8 mouse cellular contexts compared by ENCODE assay signal in genomic region chr17:34118113-34118872, GRCm38 (mm10). TPM values are rescaled to one million over a fixed set of nuclear protein-coding genes. Genes with fewer than 3 reads are reported as not detected.
A peak's percentile ranks its signal among the peaks of the same experiment; 100 is the strongest.
DNase-seq lines count a peak whose midpoint lies in the region; ATAC-seq and TF ChIP-seq lines count a peak whose summit lies in the region.

No protein-coding gene starts in this region.

- H3K4me2 ChIP-seq in forebrain, postnatal 0 days (ENCODE audit: low read depth), result peak overlapping the region; percentile 85
- peak overlapping the region; percentile 97 for H3K4me2 ChIP-seq in intestine, embryonic 14.5 days (ENCODE audit: low read length)
- peak overlapping the region; percentile 98 for H3K4me2 ChIP-seq in liver, postnatal 0 days (ENCODE audit: low read depth, low read length)

- H3K27ac ChIP-seq in forebrain, postnatal 0 days (ENCODE audit: low read depth, low read length), result peak overlapping the region; percentile 85
- H3K27ac ChIP-seq in intestine, embryonic 14.5 days (ENCODE audit: low read depth), result peak overlapping the region; percentile 100
- peak overlapping the region; percentile 100 for H3K27ac ChIP-seq in liver, postnatal 0 days (ENCODE audit: low read depth)

- ATAC-seq in forebrain, postnatal 0 days, result no peak
- ATAC-seq in intestine, embryonic 14.5 days (replicated peaks; ENCODE audit: low FRiP score, low TSS enrichment, low read depth), result no peak
- ATAC-seq in liver, postnatal 0 days, result no peak

- under 1% methylated on average over 67 of the region's 67 CpGs for WGBS in forebrain, postnatal 0 days
- 2% methylated on average over 67 of the region's 67 CpGs for WGBS in intestine, embryonic 14.5 days
- under 1% methylated on average over 63 of the region's 67 CpGs for WGBS in liver, postnatal 0 days (ENCODE audit: insufficient replicate concordance)

- H3K4me1 ChIP-seq in forebrain, postnatal 0 days (ENCODE audit: insufficient read depth), result peaks cover 4% of the 10 kb centered on the region; the same call in 1 of the 2 replicates
- H3K4me1 ChIP-seq in intestine, embryonic 14.5 days (replicated peaks; ENCODE audit: control insufficient read depth, insufficient read depth, low read length), result peaks cover 9% of the 10 kb centered on the region
- H3K4me1 ChIP-seq in liver, postnatal 0 days (ENCODE audit: insufficient read depth), result peaks cover 16% of the 10 kb centered on the region

- H3K9me3 ChIP-seq in forebrain, postnatal 0 days (ENCODE audit: low read length), result no peaks in the 10 kb centered on the region
- no peaks in the 10 kb centered on the region for H3K9me3 ChIP-seq in intestine, embryonic 14.5 days (ENCODE audit: control insufficient read depth, low read length)
- H3K9me3 ChIP-seq in liver, postnatal 0 days (ENCODE audit: low read length), result no peaks in the 10 kb centered on the region

- peak; percentile 24 for DNase-seq in ovary, adult 18-20 months (ENCODE audit: low spot score)
- DNase-seq in ovary, postnatal 14 days (ENCODE audit: low spot score), result no peak
- DNase-seq in c-Kit-negative CD71-positive TER-119-positive erythroid progenitor cells, embryonic 14.5 days (ENCODE audit: low read depth, low spot score), result peak; percentile 29
- DNase-seq in forebrain, postnatal 0 days, result peak; percentile 65
- peak; percentile 74 for DNase-seq in intestine, embryonic 14.5 days (ENCODE audit: low spot score)
- peak; percentile 62 for DNase-seq in liver, postnatal 0 days
- peak; percentile 50 for DNase-seq in ovary, postnatal 36 days (ENCODE audit: low spot score)
- DNase-seq in c-Kit-positive CD71-positive TER-119-positive erythroid progenitor cells, embryonic 14.5 days (ENCODE audit: low spot score), result no peak

- peak overlapping the region; percentile 76 for H3K9ac ChIP-seq in forebrain, postnatal 0 days
- H3K9ac ChIP-seq in intestine, embryonic 14.5 days (ENCODE audit: low read length), result peak overlapping the region; percentile 89
- peak overlapping the region; percentile 92 for H3K9ac ChIP-seq in liver, postnatal 0 days (replicated peaks)

- peaks cover 44% of the 10 kb centered on the region for H3K36me3 ChIP-seq in forebrain, postnatal 0 days (ENCODE audit: insufficient read depth)
- peaks cover 56% of the 10 kb centered on the region for H3K36me3 ChIP-seq in intestine, embryonic 14.5 days (ENCODE audit: control insufficient read depth, insufficient read depth, low read length)
- peaks cover 41% of the 10 kb centered on the region for H3K36me3 ChIP-seq in liver, postnatal 0 days (replicated peaks; ENCODE audit: insufficient read depth, low read length)

- TF ChIP-seq EP300 in liver, postnatal 0 days (IDR thresholded peaks at IDR 0.05; ENCODE audit: low read depth), result no peak

- peak overlapping the region; percentile 72 for H3K4me3 ChIP-seq in forebrain, postnatal 0 days (ENCODE audit: low read depth, low read length)
- H3K4me3 ChIP-seq in intestine, embryonic 14.5 days (ENCODE audit: low read depth, low read length), result peak overlapping the region; percentile 95
- H3K4me3 ChIP-seq in liver, postnatal 0 days (ENCODE audit: low read depth, low read length), result peak overlapping the region; percentile 97

- H3K27me3 ChIP-seq in forebrain, postnatal 0 days (ENCODE audit: insufficient read depth, low read length), result no peaks in the 10 kb centered on the region
- H3K27me3 ChIP-seq in intestine, embryonic 14.5 days (replicated peaks; ENCODE audit: control insufficient read depth, insufficient read depth, low read length), result no peaks in the 10 kb centered on the region
- no peaks in the 10 kb centered on the region for H3K27me3 ChIP-seq in liver, postnatal 0 days (ENCODE audit: insufficient read depth, low read length)

- no peak for TF ChIP-seq CTCF in forebrain, postnatal 0 days (IDR thresholded peaks at IDR 0.05; ENCODE audit: low read depth)
- TF ChIP-seq CTCF in liver, postnatal 0 days (IDR thresholded peaks at IDR 0.05; ENCODE audit: low read depth), result no peak

RNA-seq across cellular contexts. Expression of gene H2-DMa, which starts 1.0 kb away (rescaled TPM):
- 21.5 and 25.7 TPM in 2 replicates for total RNA-seq in forebrain, postnatal 0 days (2014; rRNA removed)
- polyA plus RNA-seq in forebrain, postnatal 0 days (2015; fragmentation: Nextera tagmentation; extraction: Ambion mirVana), result 19.2 and 23.5 TPM in 2 replicates
- 11.0 and 13.5 TPM in 2 replicates for polyA plus RNA-seq in intestine, embryonic 14.5 days (2014; fragmentation: Nextera tagmentation; extraction: Ambion mirVana)
- polyA plus RNA-seq in liver, postnatal 0 days (2015; fragmentation: Nextera tagmentation; extraction: Ambion mirVana), result 9.7 and 11.9 TPM in 2 replicates

RNA-seq across cellular contexts. Expression of gene Brd2, which starts 4.1 kb away (rescaled TPM):
- total RNA-seq in forebrain, postnatal 0 days (2014; rRNA removed), result 191 and 219 TPM in 2 replicates
- 122 and 129 TPM in 2 replicates for polyA plus RNA-seq in forebrain, postnatal 0 days (2015; fragmentation: Nextera tagmentation; extraction: Ambion mirVana)
- 124 and 144 TPM in 2 replicates for polyA plus RNA-seq in intestine, embryonic 14.5 days (2014; fragmentation: Nextera tagmentation; extraction: Ambion mirVana)
- 29.2 and 32.5 TPM in 2 replicates for polyA plus RNA-seq in liver, postnatal 0 days (2015; fragmentation: Nextera tagmentation; extraction: Ambion mirVana)

RNA-seq across cellular contexts. Expression of gene H2-DMb2, which starts 24.8 kb away (rescaled TPM):
- 2.2 and 2.4 TPM in 2 replicates for total RNA-seq in forebrain, postnatal 0 days (2014; rRNA removed)
- 0.72 and 1.0 TPM in 2 replicates for polyA plus RNA-seq in forebrain, postnatal 0 days (2015; fragmentation: Nextera tagmentation; extraction: Ambion mirVana)
- polyA plus RNA-seq in intestine, embryonic 14.5 days (2014; fragmentation: Nextera tagmentation; extraction: Ambion mirVana), result 0.15 and 0.42 TPM in 2 replicates
- polyA plus RNA-seq in liver, postnatal 0 days (2015; fragmentation: Nextera tagmentation; extraction: Ambion mirVana), result 1.9 and 2.1 TPM in 2 replicates

RNA-seq across cellular contexts. Expression of gene H2-Oa, which starts 26.2 kb away (rescaled TPM):
- not detected in 2 replicates for total RNA-seq in forebrain, postnatal 0 days (2014; rRNA removed)
- 0.13 TPM in 1 of 2 replicates, not detected in the other for polyA plus RNA-seq in forebrain, postnatal 0 days (2015; fragmentation: Nextera tagmentation; extraction: Ambion mirVana)
- 0.75 and 1.1 TPM in 2 replicates for polyA plus RNA-seq in intestine, embryonic 14.5 days (2014; fragmentation: Nextera tagmentation; extraction: Ambion mirVana)
- polyA plus RNA-seq in liver, postnatal 0 days (2015; fragmentation: Nextera tagmentation; extraction: Ambion mirVana), result 0.72 and 0.85 TPM in 2 replicates

RNA-seq across cellular contexts. Expression of gene H2-DMb1, which starts 34.6 kb away (rescaled TPM):
- total RNA-seq in forebrain, postnatal 0 days (2014; rRNA removed), result 0.62 and 2.8 TPM in 2 replicates
- 1.5 and 1.7 TPM in 2 replicates for polyA plus RNA-seq in forebrain, postnatal 0 days (2015; fragmentation: Nextera tagmentation; extraction: Ambion mirVana)
- 1.7 and 1.8 TPM in 2 replicates for polyA plus RNA-seq in intestine, embryonic 14.5 days (2014; fragmentation: Nextera tagmentation; extraction: Ambion mirVana)
- polyA plus RNA-seq in liver, postnatal 0 days (2015; fragmentation: Nextera tagmentation; extraction: Ambion mirVana), result 3.9 and 4.0 TPM in 2 replicates

Comparison
In these comparisons a context has a peak if more than half of its experiments do, and no peak if none do; other contexts are left out.
1. DNase-seq: peak in ovary, adult 18-20 months (single experiment), c-Kit-negative CD71-positive TER-119-positive erythroid progenitor cells, embryonic 14.5 days (single experiment), forebrain, postnatal 0 days (single experiment), intestine, embryonic 14.5 days (single experiment), liver, postnatal 0 days (single experiment) and ovary, postnatal 36 days (single experiment); none in ovary, postnatal 14 days (single experiment) and c-Kit-positive CD71-positive TER-119-positive erythroid progenitor cells, embryonic 14.5 days (single experiment).
2. Peak in every context shown above with its lines, with median percentiles within 50 percentile points of each other: H3K27ac ChIP-seq, H3K4me2 ChIP-seq, H3K4me3 ChIP-seq and H3K9ac ChIP-seq.